In genomic region chr7:6814971-6815370, GRCm38 (mm10) we compare ENCODE assay signal across 15 mouse cellular contexts.
A peak's percentile ranks its signal among the peaks of the same experiment; 100 is the strongest.
DNase-seq lines count a peak whose midpoint lies in the region; ATAC-seq lines count a peak whose summit lies in the region.
"Had no signal": no experiment of that assay in that cellular context is flagged by ENCODE, and none has a peak within 500 bp of the region (broad histone marks: within the 10 kb centered on the region; RNA-seq: fewer than 3 reads in every experiment).

No protein-coding gene starts in this region.

- no peak for ATAC-seq in kidney, embryonic 16.5 days (ENCODE audit: low FRiP score, low TSS enrichment)
- ATAC-seq in kidney, embryonic 14.5 days (ENCODE audit: low FRiP score, low TSS enrichment) = no peak; the same call in 1 of the 2 replicates
- ATAC-seq in embryonic facial prominence, embryonic 14.5 days (ENCODE audit: low read depth) = peak; percentile 64
- peak; percentile 48; the same call in 1 of the 2 replicates for ATAC-seq in limb, embryonic 13.5 days (ENCODE audit: low FRiP score, low read depth)

- peak overlapping the region; percentile 47; the same call in 1 of the 2 replicates for H3K27ac ChIP-seq in kidney, embryonic 16.5 days (ENCODE audit: low read length)
- no peak overlapping the region; the same call in 1 of the 2 replicates for H3K27ac ChIP-seq in kidney, embryonic 14.5 days (ENCODE audit: low read depth, low read length)
- H3K27ac ChIP-seq in embryonic facial prominence, embryonic 14.5 days (replicated peaks; ENCODE audit: low read depth, low read length) = peak overlapping the region; percentile 74
- peak overlapping the region; percentile 64 for H3K27ac ChIP-seq in limb, embryonic 13.5 days
- H3K27ac ChIP-seq: macrophage had no signal

- H3K4me3 ChIP-seq in kidney, embryonic 16.5 days (ENCODE audit: low read length) = no peak overlapping the region
- H3K4me3 ChIP-seq in kidney, embryonic 14.5 days (ENCODE audit: low read length) = no peak overlapping the region
- no peak overlapping the region for H3K4me3 ChIP-seq in embryonic facial prominence, embryonic 14.5 days (ENCODE audit: low read depth, low read length)
- no peak overlapping the region for H3K4me3 ChIP-seq in limb, embryonic 13.5 days

- H3K4me1 ChIP-seq in kidney, embryonic 16.5 days (ENCODE audit: insufficient read depth, low read length) = 0 out of 2 replicates have a peak, but pooled peaks cover 6% of the 10 kb centered on the region
- H3K4me1 ChIP-seq in kidney, embryonic 14.5 days (ENCODE audit: control insufficient read depth, insufficient read depth, low read length) = no peaks in the 10 kb centered on the region
- H3K4me1 ChIP-seq in embryonic facial prominence, embryonic 14.5 days (ENCODE audit: control insufficient read depth, insufficient read depth, low read length) = peaks cover 12% of the 10 kb centered on the region; the same call in 1 of the 2 replicates
- H3K4me1 ChIP-seq in limb, embryonic 13.5 days = peaks cover 36% of the 10 kb centered on the region

- no peaks in the 10 kb centered on the region for H3K36me3 ChIP-seq in kidney, embryonic 16.5 days (ENCODE audit: insufficient read depth, low read length)
- no peaks in the 10 kb centered on the region for H3K36me3 ChIP-seq in kidney, embryonic 14.5 days (ENCODE audit: control insufficient read depth, insufficient read depth, low read length)
- no peaks in the 10 kb centered on the region for H3K36me3 ChIP-seq in embryonic facial prominence, embryonic 14.5 days (ENCODE audit: control insufficient read depth, insufficient read depth, low read length)
- no peaks in the 10 kb centered on the region for H3K36me3 ChIP-seq in limb, embryonic 13.5 days

- H3K9ac ChIP-seq in kidney, embryonic 16.5 days (replicated peaks; ENCODE audit: low read length) = no peak overlapping the region
- no peak overlapping the region for H3K9ac ChIP-seq in kidney, embryonic 14.5 days (ENCODE audit: low read depth, low read length)
- H3K9ac ChIP-seq in embryonic facial prominence, embryonic 14.5 days (ENCODE audit: low read depth, low read length) = no peak overlapping the region
- H3K9ac ChIP-seq in limb, embryonic 13.5 days = no peak overlapping the region

- H3K9me3 ChIP-seq in kidney, embryonic 16.5 days (ENCODE audit: low read length) = no peaks in the 10 kb centered on the region
- no peaks in the 10 kb centered on the region for H3K9me3 ChIP-seq in kidney, embryonic 14.5 days (ENCODE audit: control insufficient read depth, low read length)
- H3K9me3 ChIP-seq in embryonic facial prominence, embryonic 14.5 days (ENCODE audit: control insufficient read depth, low read length) = no peaks in the 10 kb centered on the region
- H3K9me3 ChIP-seq in limb, embryonic 13.5 days = no peaks in the 10 kb centered on the region

- H3K4me2 ChIP-seq in kidney, embryonic 16.5 days (replicated peaks; ENCODE audit: low read depth, low read length) = no peak overlapping the region
- H3K4me2 ChIP-seq in kidney, embryonic 14.5 days (replicated peaks; ENCODE audit: low read depth, low read length) = no peak overlapping the region
- no peak overlapping the region for H3K4me2 ChIP-seq in embryonic facial prominence, embryonic 14.5 days (ENCODE audit: low read depth, low read length)
- H3K4me2 ChIP-seq in limb, embryonic 13.5 days (replicated peaks) = no peak overlapping the region

- WGBS in kidney, embryonic 16.5 days = 39% methylated on average over 8 of the region's 8 CpGs
- WGBS in kidney, embryonic 14.5 days = 43% methylated on average over 8 of the region's 8 CpGs
- 29% methylated on average over 8 of the region's 8 CpGs for WGBS in embryonic facial prominence, embryonic 14.5 days
- 24% methylated on average over 8 of the region's 8 CpGs for WGBS in limb, embryonic 13.5 days

- no peaks in the 10 kb centered on the region for H3K27me3 ChIP-seq in kidney, embryonic 16.5 days (ENCODE audit: insufficient read depth, low read length)
- H3K27me3 ChIP-seq in kidney, embryonic 14.5 days (ENCODE audit: control insufficient read depth, insufficient read depth, low read length) = no peaks in the 10 kb centered on the region
- H3K27me3 ChIP-seq in embryonic facial prominence, embryonic 14.5 days (replicated peaks; ENCODE audit: control insufficient read depth, insufficient read depth, low read length) = no peaks in the 10 kb centered on the region
- H3K27me3 ChIP-seq in limb, embryonic 13.5 days = no peaks in the 10 kb centered on the region

- DNase-seq in embryo, embryonic 10 days (ENCODE audit: low spot score) = peak; percentile 32
- DNase-seq in embryo, embryonic 10.5 days (ENCODE audit: low spot score) = no peak
- DNase-seq in embryonic facial prominence, embryonic 14.5 days (ENCODE audit: low spot score) = peak; percentile 94
- no peak for DNase-seq in cerebellum, postnatal 10 days
- no peak for DNase-seq in left cerebral cortex, adult 9 months (ENCODE audit: low spot score in 2 of 2)
- DNase-seq: adrenal gland, postnatal 25 days; cerebellum, adult 9-10 months; layer of hippocampus, postnatal 36 days; liver; lung, adult 18-20 months; thymus, adult 18-20 months had no signal

Comparison
In these comparisons a context has a peak if more than half of its experiments do, and no peak if none do; other contexts are left out.
1. DNase-seq: peak in embryo, embryonic 10 days (single experiment) and embryonic facial prominence, embryonic 14.5 days (single experiment); none in embryo, embryonic 10.5 days (single experiment), cerebellum, postnatal 10 days (0 of 2) and left cerebral cortex, adult 9 months (0 of 2).
2. ATAC-seq: peak in embryonic facial prominence, embryonic 14.5 days (single experiment) and limb, embryonic 13.5 days (single experiment); none in kidney, embryonic 16.5 days (single experiment) and kidney, embryonic 14.5 days (single experiment).